Mouse (Mus musculus) liver, embryonic 14.5 days (tissue): ENCODE measurements at regions not wholly inside any gene's neighbourhood (a gene's known extent, or its start where the extent isn't known, plus 50 kb on each side); places are given as distances from the start of the nearest gene placed in this dataset.

Source experiments
- CTCF ChIP-seq: IDR thresholded peaks from 2 replicates; pipeline ENCODE4 v1.5.1; 2016; ENCODE audit warnings: antibody characterized with exemption, low read depth, control low read depth
- EP300 ChIP-seq: IDR thresholded peaks from 2 replicates; pipeline ENCODE4 v1.6.1; 2016; ENCODE audit warnings: antibody characterized with exemption, low read depth

DNA sequence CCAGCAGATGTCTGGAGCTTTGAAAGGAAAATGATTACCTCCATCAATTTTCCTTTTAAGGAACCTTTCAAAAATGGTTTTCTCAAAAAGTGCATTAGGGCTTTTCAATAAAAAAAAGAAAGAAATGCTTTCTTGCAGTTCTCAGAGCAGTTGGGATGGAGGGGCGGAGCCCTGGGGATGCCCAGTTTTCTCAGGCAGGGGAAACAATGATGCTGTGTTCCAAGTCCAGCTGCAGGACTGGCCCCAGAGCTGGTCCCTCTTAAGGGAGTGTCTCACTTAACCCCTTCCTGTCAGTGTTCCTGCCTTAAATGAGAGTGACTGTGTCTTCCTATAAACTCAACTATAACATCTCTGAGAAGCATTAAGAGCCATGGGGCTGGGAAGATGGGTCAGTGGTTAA is 132.9 kb upstream of the Sh3bp4 start:
- TF ChIP-seq CTCF (no peak), EP300 (no peak)
